Mouse (Mus musculus) heart, postnatal 4 days (tissue): ENCODE results near the gene Ifnar2. TPM values are rescaled to one million over a fixed set of nuclear protein-coding genes. Genes with fewer than 3 reads are reported as not detected.
A peak's percentile ranks its signal among the peaks of the same experiment; 100 is the strongest.

ENCODE experiments used
- DNase-seq: peaks from one replicate; pipeline ENCODE4 v3.0.0; 2021
- total RNA-seq, 2 experiments: library from RNA; stranded (reverse); gene quantifications; 2 replicates each; pipeline ENCODE4 v1.2.3; 2021

The Ifnar2 gene
- total RNA-seq, 2 experiments from 2014 or later: 29.9 to 33.8 TPM

DNA sequence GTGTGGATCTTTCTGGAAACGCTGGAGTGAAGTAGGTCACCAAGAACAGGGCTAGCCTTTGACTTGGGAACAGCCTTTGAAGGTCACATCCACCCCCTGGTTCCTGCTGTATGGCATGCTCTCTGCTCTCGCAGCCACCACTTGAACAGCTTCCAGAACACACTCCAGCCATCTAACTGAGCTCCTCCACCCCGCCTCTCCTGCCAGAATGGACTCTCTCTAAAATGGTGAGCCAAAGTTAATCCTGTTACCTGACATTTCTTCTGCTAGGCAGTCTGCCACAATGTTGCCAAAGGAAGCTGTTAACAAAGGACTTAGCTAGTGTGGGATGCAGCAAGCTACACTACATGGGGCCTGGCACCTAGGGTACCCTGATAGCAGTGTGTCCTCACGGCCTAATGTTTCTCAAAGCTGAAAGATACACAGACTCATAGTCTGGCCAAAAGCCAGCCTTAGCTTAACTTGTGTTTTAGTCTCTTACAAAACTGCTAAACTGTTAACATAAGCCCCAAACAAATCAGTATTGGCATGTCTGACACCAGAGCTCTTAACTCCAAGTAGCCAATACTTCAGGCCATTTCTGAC, 22.3 kb downstream of the Ifnar2 start:
- DNase-seq: peak; percentile 47

- no peak for DNase-seq
Observed at GRCm38 (mm10) chr16:91395633-91396392, 23.2 kb downstream of the Ifnar2 start.

- no peak for DNase-seq
Observed at GRCm38 (mm10) chr16:91396844-91397537, 24.4 kb downstream of the Ifnar2 start.

DNA sequence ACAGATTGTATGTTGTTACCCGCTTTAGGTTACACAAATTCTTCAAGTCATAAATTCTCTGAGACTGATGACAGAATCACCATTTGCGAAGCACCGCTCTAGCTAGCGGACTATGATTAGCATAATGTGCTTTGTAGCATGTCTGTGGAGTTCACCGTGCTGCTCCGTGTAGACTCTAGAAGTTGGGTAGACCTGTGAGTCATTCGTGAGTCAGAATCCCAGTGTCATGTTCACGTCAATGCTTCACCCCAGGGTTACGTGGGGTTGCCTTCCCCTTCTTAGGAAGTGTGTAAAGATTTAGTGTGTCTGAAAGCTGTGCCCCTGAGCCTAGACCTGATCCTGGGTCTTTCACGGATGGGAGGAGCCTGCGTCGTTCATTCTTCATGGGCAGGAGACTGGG, 25.4 kb downstream of the Ifnar2 start:
- DNase-seq: no peak

DNA sequence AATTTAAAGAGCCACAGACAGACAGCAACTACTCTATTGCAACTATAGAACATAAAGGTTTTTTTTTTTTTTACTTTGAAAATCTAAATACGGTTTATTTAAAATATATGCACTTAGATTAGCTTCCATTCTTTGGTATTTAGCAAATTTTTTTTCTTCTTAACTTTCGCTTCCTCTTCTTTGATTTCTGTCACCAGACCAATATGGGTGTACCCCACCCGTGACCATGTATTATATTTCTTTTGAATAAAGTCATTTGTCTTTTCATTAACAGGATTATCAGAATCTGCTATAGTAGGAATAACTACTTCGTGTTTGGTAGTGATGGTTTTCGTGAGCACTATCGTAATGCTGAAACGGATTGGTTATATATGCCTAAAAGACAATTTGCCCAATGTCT, 26.4 kb downstream of the Ifnar2 start:
- DNase-seq: no peak

GRCm38 (mm10) chr16:91401569-91402165, 29.1 kb downstream of the Ifnar2 start:
- DNase-seq: no peak

- no peak for DNase-seq
Observed at GRCm38 (mm10) chr16:91403784-91404183, 31.2 kb downstream of the Ifnar2 start.

DNA sequence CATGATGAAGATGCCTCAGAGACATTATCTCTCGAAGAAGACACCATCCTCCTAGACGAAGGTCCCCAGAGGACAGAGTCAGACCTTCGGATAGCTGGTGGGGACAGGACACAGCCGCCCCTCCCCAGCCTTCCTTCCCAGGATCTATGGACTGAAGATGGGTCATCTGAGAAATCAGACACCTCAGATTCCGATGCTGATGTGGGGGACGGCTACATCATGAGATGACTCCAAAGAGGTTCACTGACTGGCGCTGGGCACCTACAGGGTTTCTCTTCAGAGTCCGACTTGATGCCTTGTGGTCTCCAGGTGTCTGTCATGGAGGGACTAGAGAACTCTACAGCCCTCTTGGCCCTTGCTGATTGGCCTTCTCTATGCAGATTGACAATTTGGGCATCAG, 31.6 kb downstream of the Ifnar2 start:
- DNase-seq: no peak

GRCm38 (mm10) chr16:91404828-91405577, 32.4 kb downstream of the Ifnar2 start:
- no peak for DNase-seq

DNA sequence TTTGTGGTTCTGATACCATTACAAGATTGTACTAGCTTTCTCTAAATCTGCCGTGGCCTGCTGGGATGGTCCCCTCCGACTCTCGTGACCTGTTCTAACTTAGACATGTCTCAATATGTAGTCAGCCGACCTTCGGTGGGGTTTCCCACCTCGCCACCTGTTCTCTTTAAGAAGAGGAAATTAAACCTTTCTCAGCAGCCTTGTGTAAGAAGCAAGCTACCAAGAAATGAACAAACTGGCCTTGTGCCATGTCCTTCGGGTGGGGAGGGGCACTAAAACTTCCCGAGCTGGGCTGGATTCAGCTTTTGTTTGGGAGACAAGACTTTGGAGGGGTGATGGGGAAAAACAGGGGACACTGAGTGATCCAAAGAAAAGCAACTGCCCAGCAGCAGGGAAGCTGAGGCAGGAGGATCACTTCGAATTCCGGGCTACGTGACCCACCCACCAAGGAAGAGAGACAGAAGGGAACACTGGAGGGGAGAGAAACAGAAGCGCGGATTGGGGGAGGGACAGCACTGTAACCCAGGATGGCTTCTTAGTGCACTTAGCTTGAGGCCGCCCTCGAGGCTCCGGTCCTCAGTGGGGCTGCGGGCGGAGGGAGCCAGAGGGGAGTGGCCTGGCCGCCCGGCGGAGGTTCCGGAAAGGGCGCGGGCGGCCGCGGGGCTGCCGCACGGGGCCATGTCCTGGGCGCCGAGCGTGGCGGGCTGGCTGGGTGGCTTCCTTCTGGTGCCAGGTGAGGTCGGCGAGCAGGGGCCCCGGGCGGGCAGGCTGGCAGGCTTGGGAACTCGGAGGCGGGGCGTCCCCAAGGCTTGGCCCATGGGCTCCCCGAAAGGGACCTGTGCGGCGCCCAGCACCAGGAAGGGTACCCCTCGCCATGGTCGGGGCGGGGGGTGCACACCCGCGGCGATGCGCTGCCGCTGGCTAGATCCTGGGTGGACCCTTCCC, 33.3 kb downstream of the Ifnar2 start, which contains the start of gene Il10rb:
Gene Il10rb, plus strand, starts transcription at position 525 of the 945 bp plus-strand sequence.
- peak; percentile 84 for DNase-seq

GRCm38 (mm10) chr16:91406585-91407220, 34.1 kb downstream of the Ifnar2 start:
- peak; percentile 60 for DNase-seq

DNA sequence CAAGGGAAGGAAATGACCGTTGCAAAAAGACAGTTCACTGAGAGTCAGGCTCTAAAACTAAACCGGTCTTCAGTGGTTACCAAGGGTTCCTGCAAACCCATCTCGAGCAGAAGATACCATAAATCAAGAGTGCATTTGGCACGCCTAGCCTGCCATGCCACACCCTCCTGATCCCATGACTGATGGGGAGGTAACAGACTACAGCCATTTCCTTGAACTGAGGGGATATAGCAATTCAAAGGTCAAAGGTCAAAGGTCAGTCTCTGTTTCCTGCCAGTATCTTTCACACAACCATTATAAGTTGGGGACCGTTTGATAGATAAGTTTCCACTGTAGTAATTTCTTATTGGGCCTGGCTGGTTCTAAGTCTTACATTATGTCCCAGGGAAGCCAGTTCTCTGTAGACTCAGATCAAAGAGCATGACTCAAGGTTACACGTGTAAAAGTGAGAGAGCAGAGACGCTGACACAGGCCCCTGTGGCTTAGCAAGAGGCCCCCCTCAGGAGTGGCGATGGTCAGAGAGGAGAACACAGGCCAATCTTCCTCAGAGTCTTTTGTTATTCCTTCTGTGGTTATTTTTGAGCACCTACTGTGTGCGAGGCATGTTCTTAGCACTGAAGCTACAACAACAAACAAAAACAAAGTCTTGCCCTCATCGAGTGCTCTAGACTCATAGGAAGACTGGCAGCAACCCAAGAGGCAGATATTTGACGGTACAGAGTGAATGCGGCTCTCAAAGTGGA, 40.7 kb downstream of the Ifnar2 start:
- no peak for DNase-seq

GRCm38 (mm10) chr16:91415391-91416189, 43.0 kb downstream of the Ifnar2 start:
- DNase-seq: no peak

DNA sequence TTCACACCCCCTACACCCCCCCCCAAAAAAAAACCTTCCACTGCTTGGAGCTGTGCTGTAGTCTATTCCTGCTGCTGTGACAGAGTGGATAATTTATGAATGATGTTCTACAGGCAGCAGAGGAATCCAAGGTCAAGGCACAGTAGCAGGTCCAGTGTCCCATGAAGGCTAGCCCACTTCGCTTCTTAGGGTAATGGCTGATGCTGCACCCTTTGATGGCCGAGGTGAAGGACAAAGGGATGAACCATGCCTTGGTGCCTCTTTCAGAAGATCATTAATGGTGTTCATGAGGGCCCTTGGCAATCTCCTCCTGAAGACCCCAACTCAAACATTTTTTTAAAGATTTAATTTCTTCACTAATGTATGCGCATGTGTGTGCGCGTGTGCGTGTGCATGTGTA, 43.8 kb downstream of the Ifnar2 start:
- DNase-seq: no peak

- DNase-seq: peak; percentile 62
Observed at GRCm38 (mm10) chr16:91416938-91417337, 44.4 kb downstream of the Ifnar2 start.

DNA sequence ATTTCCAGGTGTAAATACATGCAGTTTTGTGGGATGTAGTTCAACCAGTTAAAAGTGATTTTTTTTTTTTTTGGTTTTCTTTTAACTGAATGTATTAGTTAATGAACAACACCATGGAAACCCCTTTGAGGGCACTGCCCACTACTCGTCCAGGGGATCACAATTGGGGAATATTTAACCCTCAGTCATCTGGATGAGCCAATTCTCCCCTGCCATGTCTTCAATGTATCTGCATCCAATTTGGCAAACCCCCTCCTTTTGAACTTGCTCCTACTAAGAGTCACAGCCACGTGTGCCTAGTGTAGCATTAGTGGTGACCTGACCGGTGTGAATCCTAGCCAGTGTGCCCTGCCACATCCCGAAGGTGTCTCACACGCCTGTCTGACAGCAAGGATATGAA, 45.9 kb downstream of the Ifnar2 start:
- no peak for DNase-seq

GRCm38 (mm10) chr16:91425816-91426215, 53.2 kb downstream of the Ifnar2 start:
- no peak for DNase-seq

GRCm38 (mm10) chr16:91426586-91426985, 54.0 kb downstream of the Ifnar2 start:
- DNase-seq: no peak

DNA sequence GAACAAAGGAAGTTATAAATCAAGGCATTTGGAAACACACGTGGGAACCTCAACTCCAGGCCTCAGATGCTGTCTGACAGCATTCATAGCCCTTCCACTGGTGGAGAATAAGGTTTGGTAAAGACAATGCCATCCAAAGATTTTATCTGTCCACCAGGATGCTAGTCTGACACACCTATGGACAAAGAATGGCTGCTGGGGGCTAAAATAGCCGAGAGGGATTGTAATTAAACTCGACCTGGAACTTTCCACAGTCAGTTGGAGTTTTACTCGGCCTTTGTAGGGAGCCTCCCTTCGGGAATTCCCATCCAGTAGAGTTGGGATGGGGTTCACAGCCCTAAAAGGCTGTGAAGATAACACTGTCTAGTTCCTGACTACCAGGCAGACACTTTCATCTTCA, 54.9 kb downstream of the Ifnar2 start:
- DNase-seq: no peak
